Mouse (Mus musculus): ENCODE data around the gene Lrrc75b. TPM values are rescaled to one million over a fixed set of nuclear protein-coding genes. Genes with fewer than 3 reads are reported as not detected.

Gene Lrrc75b
- polyA plus RNA-seq, 1 experiment from 2014 or later, result 34.5 TPM

GRCm38 (mm10) chr10:75503692-75504091, 56.4 kb downstream of the Lrrc75b start:
- Histone ChIP-seq H3K4me2 (replicated peaks) (no peak overlapping the region), H3K27ac (no peak overlapping the region), H3K27me3 (ENCODE audit: control insufficient read depth, insufficient read depth, low read length) (no peaks in the 10 kb centered on the region), H3K4me3 (replicated peaks; ENCODE audit: low read length) (no peak overlapping the region), H3K9ac (no peak overlapping the region), H3K4me1 (replicated peaks; ENCODE audit: control insufficient read depth, insufficient read depth, low read length) (no peaks in the 10 kb centered on the region), H3K9me3 (ENCODE audit: control insufficient read depth, low read length) (no peaks in the 10 kb centered on the region), H3K36me3 (replicated peaks; ENCODE audit: control insufficient read depth, insufficient read depth) (peaks cover 23% of the 10 kb centered on the region)
- ATAC-seq (ENCODE audit: low FRiP score) (no peak), DNase-seq (ENCODE audit: low spot score) (no peak)
- WGBS, result 97% methylated on average over 7 of the region's 7 CpGs

- no peak for DNase-seq (ENCODE audit: low spot score)
- no peak for ATAC-seq (ENCODE audit: low FRiP score)
Measured at GRCm38 (mm10) chr10:75501641-75502040, 58.5 kb downstream of the Lrrc75b start.

DNA sequence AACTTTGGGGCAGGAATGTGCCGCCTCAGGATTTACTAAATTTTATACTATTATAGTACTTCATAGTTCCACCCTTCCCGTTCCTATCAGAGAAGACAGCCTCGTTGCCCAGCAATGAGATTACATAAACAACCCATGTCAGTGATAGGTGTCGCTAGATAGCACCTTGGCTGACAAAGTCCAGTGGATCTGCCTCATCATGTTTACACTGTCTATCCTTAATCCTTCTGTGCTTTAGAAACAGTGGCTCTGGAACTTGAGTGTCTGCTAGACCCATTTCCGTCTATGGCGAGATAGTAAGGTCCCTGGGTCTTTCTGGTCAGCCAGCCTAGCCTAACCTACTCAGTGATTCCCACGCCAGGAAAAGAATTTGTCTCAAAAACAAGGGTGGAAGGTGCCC, 59.8 kb downstream of the Lrrc75b start:
- H3K4me3 ChIP-seq (replicated peaks; ENCODE audit: low read length), result no peak overlapping the region
- H3K27ac ChIP-seq, result no peak overlapping the region
- ATAC-seq (ENCODE audit: low FRiP score) (no peak), DNase-seq (ENCODE audit: low spot score) (no peak)
- no peak overlapping the region for H3K9ac ChIP-seq
- H3K9me3 ChIP-seq (ENCODE audit: control insufficient read depth, low read length), result no peaks in the 10 kb centered on the region
- H3K36me3 ChIP-seq (replicated peaks; ENCODE audit: control insufficient read depth, insufficient read depth), result no peaks in the 10 kb centered on the region; the same call in 1 of the 2 replicates
- no peaks in the 10 kb centered on the region for H3K27me3 ChIP-seq (ENCODE audit: control insufficient read depth, insufficient read depth, low read length)
- 77% methylated on average over 7 of the region's 7 CpGs for WGBS
- no peak overlapping the region for H3K4me2 ChIP-seq (replicated peaks)
- H3K4me1 ChIP-seq (replicated peaks; ENCODE audit: control insufficient read depth, insufficient read depth, low read length), result no peaks in the 10 kb centered on the region

More at GRCm38 (mm10) chr10:75501641-75502040, 58.5 kb downstream of the Lrrc75b start:
- H3K36me3 ChIP-seq (replicated peaks; ENCODE audit: control insufficient read depth, insufficient read depth), result peaks cover 3% of the 10 kb centered on the region
- no peak overlapping the region for H3K4me2 ChIP-seq (replicated peaks)
- H3K9ac ChIP-seq, result no peak overlapping the region
- H3K27me3 ChIP-seq (ENCODE audit: control insufficient read depth, insufficient read depth, low read length), result no peaks in the 10 kb centered on the region
- H3K9me3 ChIP-seq (ENCODE audit: control insufficient read depth, low read length), result no peaks in the 10 kb centered on the region
- H3K27ac ChIP-seq, result no peak overlapping the region
- H3K4me1 ChIP-seq (replicated peaks; ENCODE audit: control insufficient read depth, insufficient read depth, low read length), result no peaks in the 10 kb centered on the region
- H3K4me3 ChIP-seq (replicated peaks; ENCODE audit: low read length), result no peak overlapping the region
- 91% methylated on average over 1 of the region's 1 CpGs for WGBS

Other genes starting within 250 kb of the Lrrc75b start
- gene Adora2a, start 243.5 kb downstream of the Lrrc75b start, polyA plus RNA-seq (2014; fragmentation: Nextera tagmentation; extraction: Ambion mirVana), result 4.9 and 5.2 TPM in 2 replicates
- 0.55 and 0.97 TPM in 2 replicates for gene Upb1, start 159.2 kb downstream of the Lrrc75b start, polyA plus RNA-seq (2014; fragmentation: Nextera tagmentation; extraction: Ambion mirVana)
- gene Snrpd3, start 42.8 kb downstream of the Lrrc75b start, polyA plus RNA-seq (2014; fragmentation: Nextera tagmentation; extraction: Ambion mirVana), result 118 and 119 TPM in 2 replicates
- 23.5 and 23.9 TPM in 2 replicates for gene Gucd1, start 42.4 kb downstream of the Lrrc75b start, polyA plus RNA-seq (2014; fragmentation: Nextera tagmentation; extraction: Ambion mirVana)
- 1.6 and 1.7 TPM in 2 replicates for gene Ggt1, start 1.3 kb upstream of the Lrrc75b start, polyA plus RNA-seq (2014; fragmentation: Nextera tagmentation; extraction: Ambion mirVana)
- 2.1 and 2.7 TPM in 2 replicates for gene Ggt5, start 29.0 kb upstream of the Lrrc75b start, polyA plus RNA-seq (2014; fragmentation: Nextera tagmentation; extraction: Ambion mirVana)
- gene Susd2, start 83.7 kb upstream of the Lrrc75b start, polyA plus RNA-seq (2014; fragmentation: Nextera tagmentation; extraction: Ambion mirVana), result 6.9 and 7.3 TPM in 2 replicates
- gene Cabin1, start 204.0 kb upstream of the Lrrc75b start, polyA plus RNA-seq (2014; fragmentation: Nextera tagmentation; extraction: Ambion mirVana), result 32.4 and 40.4 TPM in 2 replicates
- gene Ddt, start 213.1 kb upstream of the Lrrc75b start, polyA plus RNA-seq (2014; fragmentation: Nextera tagmentation; extraction: Ambion mirVana), result 84.3 and 89.8 TPM in 2 replicates
- gene Gm20441, start 220.6 kb upstream of the Lrrc75b start, polyA plus RNA-seq (2014; fragmentation: Nextera tagmentation; extraction: Ambion mirVana), result not detected in 2 replicates
- 0.57 and 1.4 TPM in 2 replicates for gene Gstt3, start 221.1 kb upstream of the Lrrc75b start, polyA plus RNA-seq (2014; fragmentation: Nextera tagmentation; extraction: Ambion mirVana)
- 12.1 and 12.2 TPM in 2 replicates for gene Gstt1, start 238.3 kb upstream of the Lrrc75b start, polyA plus RNA-seq (2014; fragmentation: Nextera tagmentation; extraction: Ambion mirVana)

All from hindbrain, embryonic 14.5 days (tissue).